Mouse (Mus musculus) neural tube, embryonic 15.5 days (tissue): ENCODE results near the gene Abca12. TPM values are rescaled to one million over a fixed set of nuclear protein-coding genes. Genes with fewer than 3 reads are reported as not detected.

Source experiments
- ATAC-seq: fragments of 200-750 bp; cut with Nextera tagmentation; 2 replicates; pipeline ENCODE4 v1.8.0; 2017; ENCODE audit warnings: mild to moderate bottlenecking, moderate TSS enrichment, moderate library complexity; ENCODE audit not compliant: low FRiP score
- H3K27ac ChIP-seq: fragments of 300-500 bp; sonication (generic); replicated peaks from 2 replicates; pipeline ENCODE4 v1.5.1; 2015; ENCODE audit warnings: mild to moderate bottlenecking, inconsistent platforms
- H3K27me3 ChIP-seq: fragments of 300-500 bp; sonication (generic); replicated peaks from 2 replicates; pipeline ENCODE4 v1.6.1; 2015; ENCODE audit warnings: inconsistent platforms
- H3K36me3 ChIP-seq: fragments of 300-500 bp; sonication (generic); 2 replicates; pipeline ENCODE4 v1.6.1; 2015; ENCODE audit warnings: inconsistent platforms
- H3K4me1 ChIP-seq: fragments of 300-500 bp; sonication (generic); 2 replicates; pipeline ENCODE4 v1.6.1; 2015; ENCODE audit warnings: inconsistent platforms
- H3K4me2 ChIP-seq: fragments of 300-500 bp; sonication (generic); 2 replicates; pipeline ENCODE4 v1.6.1; 2015; ENCODE audit warnings: inconsistent platforms, mild to moderate bottlenecking, moderate library complexity
- H3K4me3 ChIP-seq: fragments of 300-500 bp; sonication (generic); replicated peaks from 2 replicates; pipeline ENCODE4 v1.5.1; 2015; ENCODE audit warnings: mild to moderate bottlenecking, inconsistent platforms
- H3K9ac ChIP-seq: fragments of 300-500 bp; sonication (generic); replicated peaks from 2 replicates; pipeline ENCODE4 v1.6.1; 2015; ENCODE audit warnings: mild to moderate bottlenecking, inconsistent platforms
- H3K9me3 ChIP-seq: fragments of 300-500 bp; sonication (generic); replicated peaks from 2 replicates; pipeline ENCODE4 v1.6.1; 2016; ENCODE audit warnings: inconsistent platforms
- WGBS: fragments of 180-500 bp; shearing (Covaris S2); methylation state at CpG from one replicate; pipeline ENCODE4 v1.1.7; 2015; ENCODE audit warnings: mixed read lengths; 5-methylcytosine and 5-hydroxymethylcytosine counted together
- polyA plus RNA-seq: library from polyadenylated mRNA; unstranded; fragments of >200 nt; fragmentation: Nextera tagmentation; extraction: Ambion mirVana; gene quantifications from 2 replicates; pipeline ENCODE4 v1.2.1, GENCODE M21; 2015

Abca12 gene
- polyA plus RNA-seq, result 0.06 and 0.12 TPM in 2 replicates

GRCm38 (mm10) chr1:71414810-71415209, at the start of gene Abca12:
Gene Abca12, minus strand, starts transcription at chr1:71414910.
- no peak within 1 kb of the TSS for H3K4me3 ChIP-seq
- H3K9me3 ChIP-seq, result no peaks in the 10 kb centered on the region
- no peak within 1 kb of the TSS for H3K4me2 ChIP-seq
- no peak within 1 kb of the TSS for H3K27ac ChIP-seq
- ATAC-seq, result no peak
- 85% methylated on average over 7 of the region's 7 CpGs for WGBS
- H3K27me3 ChIP-seq, result no peaks in the 10 kb centered on the region
- H3K9ac ChIP-seq, result no peak within 1 kb of the TSS
- H3K36me3 ChIP-seq, result no peaks in the 10 kb centered on the region
- no peaks in the 10 kb centered on the region for H3K4me1 ChIP-seq

DNA sequence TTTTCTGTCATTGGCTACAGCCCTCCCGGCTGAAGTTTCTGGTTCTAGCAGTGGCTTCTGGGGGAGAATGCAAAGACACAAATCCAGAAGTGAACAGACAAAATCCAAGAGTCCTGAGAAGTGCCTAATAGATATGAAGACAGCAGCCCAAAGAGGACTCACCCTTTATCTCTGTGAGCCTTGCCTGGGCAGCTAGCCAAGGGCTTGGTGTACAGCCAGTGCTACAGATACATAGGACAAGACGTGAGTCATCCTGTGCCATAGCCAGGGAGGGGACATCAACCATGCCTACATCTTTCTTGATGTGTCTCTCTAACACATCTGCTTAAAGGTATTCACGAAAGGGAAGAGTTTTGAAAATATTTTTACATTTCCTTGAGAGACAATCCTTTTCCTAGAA, 43.3 kb upstream of the Abca12 start:
- 84% methylated on average over 3 of the region's 3 CpGs for WGBS
- no peak overlapping the region for H3K4me3 ChIP-seq
- H3K36me3 ChIP-seq, result no peaks in the 10 kb centered on the region
- no peaks in the 10 kb centered on the region for H3K9me3 ChIP-seq
- H3K4me1 ChIP-seq, result no peaks in the 10 kb centered on the region
- no peak overlapping the region for H3K9ac ChIP-seq
- ATAC-seq, result no peak
- no peaks in the 10 kb centered on the region for H3K27me3 ChIP-seq
- no peak overlapping the region for H3K4me2 ChIP-seq
- H3K27ac ChIP-seq, result no peak overlapping the region

GRCm38 (mm10) chr1:71447424-71447823, 32.7 kb upstream of the Abca12 start:
- WGBS, result 91% methylated on average over 4 of the region's 4 CpGs
- Histone ChIP-seq H3K9ac (no peak overlapping the region), H3K27me3 (no peaks in the 10 kb centered on the region), H3K9me3 (no peaks in the 10 kb centered on the region), H3K36me3 (no peaks in the 10 kb centered on the region), H3K4me2 (no peak overlapping the region), H3K4me1 (no peaks in the 10 kb centered on the region), H3K4me3 (no peak overlapping the region), H3K27ac (0 out of 2 replicates have a peak overlapping the region, but pooled peaks have one; percentile 23)
- no peak for ATAC-seq

DNA sequence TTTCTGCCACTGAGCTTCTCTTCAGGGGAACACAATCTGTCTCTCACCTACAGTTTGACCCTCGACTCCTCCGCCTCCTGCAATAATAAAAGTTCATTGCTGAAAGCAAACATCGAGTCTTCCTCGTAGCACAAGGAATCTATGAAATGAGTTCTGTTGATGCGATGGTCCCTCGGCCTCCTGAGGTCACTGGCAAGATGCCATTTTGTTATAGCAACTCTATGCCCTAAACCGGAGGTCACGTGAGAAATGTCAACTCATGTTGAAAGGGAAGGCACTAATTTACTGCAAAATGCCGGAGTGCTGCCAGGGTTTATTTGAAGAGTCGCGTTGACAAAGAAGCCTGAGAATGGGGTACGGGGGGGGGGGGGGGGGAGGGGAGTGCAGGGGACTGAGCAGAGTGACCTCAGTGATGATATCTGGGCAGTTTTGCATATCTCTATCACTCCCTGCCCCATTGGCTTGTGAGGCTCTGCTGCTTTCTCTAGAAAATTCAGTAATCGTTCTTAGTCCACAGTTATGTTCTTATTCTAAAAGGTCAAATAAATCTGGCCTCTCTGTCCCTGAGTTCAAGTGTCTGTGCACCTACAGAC, 7.1 kb upstream of the Abca12 start:
- 49% methylated on average over 13 of the region's 13 CpGs for WGBS
- Histone ChIP-seq H3K4me2 (no peak overlapping the region), H3K9me3 (no peaks in the 10 kb centered on the region), H3K4me1 (no peaks in the 10 kb centered on the region), H3K27ac (no peak overlapping the region), H3K9ac (no peak overlapping the region), H3K27me3 (no peaks in the 10 kb centered on the region), H3K36me3 (no peaks in the 10 kb centered on the region), H3K4me3 (no peak overlapping the region)
- ATAC-seq, result no peak

GRCm38 (mm10) chr1:71418467-71418866, 3.8 kb upstream of the Abca12 start:
- no peak overlapping the region for H3K9ac ChIP-seq
- ATAC-seq, result no peak
- no peak overlapping the region for H3K27ac ChIP-seq
- no peaks in the 10 kb centered on the region for H3K4me1 ChIP-seq
- H3K4me3 ChIP-seq, result no peak overlapping the region
- no peaks in the 10 kb centered on the region for H3K9me3 ChIP-seq
- H3K27me3 ChIP-seq, result no peaks in the 10 kb centered on the region
- H3K36me3 ChIP-seq, result no peaks in the 10 kb centered on the region
- no peak overlapping the region for H3K4me2 ChIP-seq
- 85% methylated on average over 5 of the region's 5 CpGs for WGBS

DNA sequence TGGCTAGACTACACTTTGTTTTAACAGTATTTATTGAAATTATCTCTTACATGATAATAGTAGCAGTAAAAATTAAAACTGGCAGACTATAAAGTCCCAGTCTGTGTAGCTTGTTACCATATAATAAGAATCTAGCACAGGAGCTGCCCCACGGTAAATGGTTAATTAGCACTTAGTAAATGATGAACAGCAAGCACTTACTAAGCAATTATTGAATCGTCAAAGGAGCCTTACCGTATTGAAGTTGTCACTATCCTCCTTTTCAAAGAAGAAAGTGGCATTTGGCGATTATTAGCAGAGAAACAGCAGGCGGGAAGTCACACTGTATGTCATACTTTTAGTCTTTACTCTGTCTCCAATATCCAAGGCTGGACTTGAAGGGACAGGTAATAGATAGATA, 3.2 kb upstream of the Abca12 start:
- Histone ChIP-seq H3K27ac (no peak overlapping the region), H3K36me3 (no peaks in the 10 kb centered on the region), H3K9ac (no peak overlapping the region), H3K4me2 (no peak overlapping the region), H3K4me1 (no peaks in the 10 kb centered on the region), H3K9me3 (no peaks in the 10 kb centered on the region), H3K27me3 (no peaks in the 10 kb centered on the region), H3K4me3 (no peak overlapping the region)
- WGBS, result 60% methylated on average over 5 of the region's 5 CpGs
- no peak for ATAC-seq

- Histone ChIP-seq H3K4me3 (no peak overlapping the region), H3K36me3 (no peaks in the 10 kb centered on the region), H3K4me2 (no peak overlapping the region), H3K4me1 (no peaks in the 10 kb centered on the region), H3K9ac (no peak overlapping the region), H3K27me3 (no peaks in the 10 kb centered on the region), H3K27ac (no peak overlapping the region), H3K9me3 (no peaks in the 10 kb centered on the region)
- WGBS, result 79% methylated on average over 5 of the region's 6 CpGs
- ATAC-seq, result no peak
These were observed 626 bp downstream of the Abca12 start for GRCm38 (mm10) chr1:71414084-71414483.

- Histone ChIP-seq H3K4me1 (no peaks in the 10 kb centered on the region), H3K36me3 (no peaks in the 10 kb centered on the region), H3K27me3 (no peaks in the 10 kb centered on the region), H3K9ac (no peak overlapping the region), H3K27ac (no peak overlapping the region), H3K4me3 (no peak overlapping the region), H3K4me2 (no peak overlapping the region), H3K9me3 (no peaks in the 10 kb centered on the region)
- WGBS, result 94% methylated on average over 11 of the region's 11 CpGs
- ATAC-seq, result no peak
These were observed 1.6 kb downstream of the Abca12 start for GRCm38 (mm10) chr1:71413114-71413513.

DNA sequence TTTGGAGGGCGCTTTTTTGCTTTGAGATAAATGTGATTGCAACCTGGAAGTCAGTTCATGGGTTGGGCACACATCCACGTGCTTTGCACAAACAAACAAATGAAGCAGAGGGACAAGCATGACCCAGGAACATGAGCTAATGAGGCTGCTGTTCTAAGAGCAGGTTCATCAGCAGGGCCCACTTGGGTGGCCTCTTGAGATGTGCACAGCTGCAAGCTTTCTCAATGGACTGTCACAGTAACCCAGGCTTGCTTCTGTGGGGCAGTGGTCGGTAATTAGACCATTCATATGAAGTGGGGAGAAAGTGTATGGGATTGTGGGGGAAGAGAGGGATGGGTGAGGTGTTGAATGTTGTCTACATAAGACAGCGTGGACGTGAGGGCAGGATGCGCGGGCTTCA, 7.0 kb downstream of the Abca12 start:
- WGBS, result 83% methylated on average over 7 of the region's 7 CpGs
- no peak overlapping the region for H3K27ac ChIP-seq
- H3K4me3 ChIP-seq, result no peak overlapping the region
- H3K9me3 ChIP-seq, result no peaks in the 10 kb centered on the region
- no peak overlapping the region for H3K4me2 ChIP-seq
- H3K4me1 ChIP-seq, result no peaks in the 10 kb centered on the region
- no peak for ATAC-seq
- H3K27me3 ChIP-seq, result no peaks in the 10 kb centered on the region
- H3K36me3 ChIP-seq, result no peaks in the 10 kb centered on the region
- H3K9ac ChIP-seq, result no peak overlapping the region

DNA sequence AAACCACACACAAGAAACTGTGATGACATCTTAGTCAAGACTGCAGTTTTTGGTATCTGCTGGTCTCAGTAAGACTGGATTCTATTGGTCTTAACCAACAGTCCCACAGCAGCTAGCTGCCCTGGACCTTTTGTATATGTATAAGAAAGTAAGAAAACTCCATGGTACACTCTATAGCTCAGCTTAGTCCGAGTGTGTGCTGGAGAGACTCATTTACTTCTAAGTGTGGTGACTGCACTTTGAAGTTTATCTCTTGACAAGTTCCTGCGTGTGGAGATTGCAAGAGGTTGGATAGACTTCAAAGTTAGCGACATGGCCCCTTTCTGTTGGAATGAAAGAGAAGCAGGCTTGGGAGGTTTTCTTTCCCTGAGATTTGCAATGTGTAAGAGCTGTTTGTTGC, 17.1 kb downstream of the Abca12 start:
- no peaks in the 10 kb centered on the region for H3K4me1 ChIP-seq
- H3K27ac ChIP-seq, result no peak overlapping the region
- no peak for ATAC-seq
- H3K4me3 ChIP-seq, result no peak overlapping the region
- H3K36me3 ChIP-seq, result no peaks in the 10 kb centered on the region
- no peaks in the 10 kb centered on the region for H3K9me3 ChIP-seq
- 87% methylated on average over 3 of the region's 3 CpGs for WGBS
- no peak overlapping the region for H3K9ac ChIP-seq
- H3K4me2 ChIP-seq, result no peak overlapping the region
- no peaks in the 10 kb centered on the region for H3K27me3 ChIP-seq

GRCm38 (mm10) chr1:71396105-71396504, 18.6 kb downstream of the Abca12 start:
- 89% methylated on average over 5 of the region's 5 CpGs for WGBS
- Histone ChIP-seq H3K36me3 (no peaks in the 10 kb centered on the region), H3K27me3 (no peaks in the 10 kb centered on the region), H3K4me2 (no peak overlapping the region), H3K4me1 (no peaks in the 10 kb centered on the region), H3K4me3 (no peak overlapping the region), H3K9me3 (no peaks in the 10 kb centered on the region), H3K9ac (no peak overlapping the region), H3K27ac (no peak overlapping the region)
- no peak for ATAC-seq

GRCm38 (mm10) chr1:71394177-71394576, 20.5 kb downstream of the Abca12 start:
- 90% methylated on average over 2 of the region's 2 CpGs for WGBS
- Histone ChIP-seq H3K27ac (no peak overlapping the region), H3K36me3 (no peaks in the 10 kb centered on the region), H3K4me3 (no peak overlapping the region), H3K4me1 (no peaks in the 10 kb centered on the region), H3K9me3 (no peaks in the 10 kb centered on the region), H3K4me2 (no peak overlapping the region), H3K9ac (no peak overlapping the region), H3K27me3 (no peaks in the 10 kb centered on the region)
- no peak for ATAC-seq

DNA sequence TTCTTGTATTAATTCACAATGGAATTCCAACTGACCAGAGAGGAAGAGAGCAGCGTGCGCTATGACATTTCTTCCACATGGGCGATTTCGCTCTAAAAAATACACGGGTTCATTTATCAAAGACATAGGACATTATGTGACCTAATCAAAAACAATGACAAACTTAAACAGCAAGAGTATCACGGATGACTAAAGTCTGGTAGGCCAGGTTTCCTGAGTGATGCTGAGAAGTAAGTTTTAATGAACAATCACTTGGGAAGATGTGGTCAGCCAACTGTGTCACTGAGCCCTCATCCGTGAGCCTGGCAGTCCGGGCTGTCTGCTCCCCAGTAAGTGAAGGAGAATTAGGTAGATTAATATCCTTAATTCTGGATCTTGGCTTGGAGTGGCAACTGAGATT, 21.2 kb downstream of the Abca12 start:
- H3K4me3 ChIP-seq, result no peak overlapping the region
- no peak for ATAC-seq
- WGBS, result 88% methylated on average over 8 of the region's 8 CpGs
- H3K27me3 ChIP-seq, result no peaks in the 10 kb centered on the region
- H3K36me3 ChIP-seq, result no peaks in the 10 kb centered on the region
- no peak overlapping the region for H3K9ac ChIP-seq
- H3K9me3 ChIP-seq, result no peaks in the 10 kb centered on the region
- H3K27ac ChIP-seq, result no peak overlapping the region
- no peak overlapping the region for H3K4me2 ChIP-seq
- H3K4me1 ChIP-seq, result no peaks in the 10 kb centered on the region
